Mouse (Mus musculus): Measurements from ENCODE around the gene Pex26. TPM values are rescaled to one million over a fixed set of nuclear protein-coding genes. Genes with fewer than 3 reads are reported as not detected.

Gene Pex26
- polyA plus RNA-seq (2012; rRNA removed) = 23.9 and 24.4 TPM in 2 replicates

DNA sequence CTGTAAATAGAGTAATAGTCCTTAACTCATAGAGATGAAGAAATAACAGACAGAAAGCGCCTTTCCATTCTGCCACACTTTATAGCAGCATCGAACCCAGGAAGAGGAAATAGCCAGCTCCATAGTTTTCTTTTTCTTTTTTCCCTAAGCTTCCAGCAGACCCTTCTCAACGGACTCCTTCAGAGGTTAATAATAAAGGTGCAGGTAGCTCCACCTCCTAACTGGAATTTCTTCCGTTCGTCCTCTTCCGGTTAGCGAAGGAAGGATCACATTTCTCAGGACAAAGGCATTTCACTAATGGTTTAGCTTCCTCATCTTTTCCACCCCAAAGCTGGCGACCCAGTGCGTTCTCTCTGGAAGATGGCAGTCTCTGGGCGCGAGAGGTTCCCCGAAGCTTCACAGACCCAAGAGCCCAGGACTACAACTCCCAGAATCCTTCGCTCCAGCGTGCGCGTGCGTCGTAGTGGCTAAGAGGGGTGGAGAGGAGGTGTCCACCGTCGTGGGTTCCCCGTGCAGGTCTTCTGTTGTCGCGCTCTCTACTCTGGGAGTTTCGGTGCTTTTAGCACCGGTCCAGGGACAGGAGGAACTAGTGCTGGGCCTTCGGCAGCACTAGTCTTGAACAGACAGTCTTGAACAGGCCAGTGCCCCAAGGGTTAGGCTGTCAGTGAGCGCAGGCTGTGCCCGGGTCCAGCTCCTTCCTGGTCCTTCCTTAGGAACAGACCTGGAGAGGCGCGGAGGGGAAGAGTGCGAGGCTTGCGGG is at the start of gene Pex26:
Pex26 (plus strand) TSS at position 254 of the 760 bp plus-strand sequence.

GRCm38 (mm10) chr6:121210149-121210925 is 26.9 kb downstream of the Pex26 start, which contains the start of gene Tuba8:
Gene Tuba8, plus strand, starts transcription at chr6:121210696.

GRCm38 (mm10) chr6:121245127-121246036 is 61.9 kb downstream of the Pex26 start, which contains the start of gene Usp18:
Gene Usp18, plus strand, starts transcription at chr6:121245906.

Other genes with a start within 250 kb of the Pex26 start
- gene Mical3, start 52.7 kb upstream of the Pex26 start, polyA plus RNA-seq (2012; rRNA removed) = 43.7 and 44.3 TPM in 2 replicates
- 0.23 and 0.25 TPM in 2 replicates for gene Tuba8, start 27.0 kb downstream of the Pex26 start, polyA plus RNA-seq (2012; rRNA removed)
- gene Usp18, start 62.2 kb downstream of the Pex26 start, polyA plus RNA-seq (2012; rRNA removed) = 2.4 and 3.3 TPM in 2 replicates
- gene Slc6a13, start 116.6 kb downstream of the Pex26 start, polyA plus RNA-seq (2012; rRNA removed) = 26.4 and 27.7 TPM in 2 replicates
- 2.3 and 2.4 TPM in 2 replicates for gene Slc6a12, start 159.4 kb downstream of the Pex26 start, polyA plus RNA-seq (2012; rRNA removed)